In genomic region chr13:91746470-91746869, GRCm38 (mm10) we compare ENCODE assay signal across 38 mouse cellular contexts. TPM values are rescaled to one million over a fixed set of nuclear protein-coding genes. Genes with fewer than 3 reads are reported as not detected.
"Had no signal": no experiment of that assay in that cellular context is flagged by ENCODE, and none has a peak within 500 bp of the region (broad histone marks: within the 10 kb centered on the region; RNA-seq: fewer than 3 reads in every experiment).

No protein-coding gene starts in this region.

- DNase-seq: heart, postnatal 10 days; heart, postnatal 14 days; heart, postnatal 4 days; kidney, adult 11 months; kidney, adult 18-20 months; kidney, adult 2 months; kidney, adult 8-10 months; kidney, adult 9 months; kidney, postnatal 10 days; kidney, postnatal 14 days; kidney, postnatal 25 days; kidney, postnatal 36 days; kidney, postnatal 4 days; layer of hippocampus, postnatal 36 days had no signal

- H3K4me1 ChIP-seq: heart, embryonic 12.5 days had no signal

- H3K27me3 ChIP-seq: hindbrain, embryonic 15.5 days; intestine, embryonic 15.5 days had no signal

- H3K4me2 ChIP-seq: heart, embryonic 11.5 days; heart, embryonic 12.5 days; heart, embryonic 13.5 days; heart, embryonic 15.5 days; hindbrain, embryonic 12.5 days; hindbrain, embryonic 13.5 days; hindbrain, embryonic 14.5 days; hindbrain, embryonic 15.5 days; intestine, embryonic 15.5 days; kidney, embryonic 15.5 days had no signal

- H3K27ac ChIP-seq: heart, embryonic 10.5 days; heart, embryonic 13.5 days; heart, embryonic 15.5 days; hindbrain, embryonic 10.5 days; hindbrain, embryonic 12.5 days; hindbrain, embryonic 13.5 days; hindbrain, embryonic 14.5 days; hindbrain, embryonic 15.5 days; hindbrain, postnatal 0 days; intestine, embryonic 15.5 days; kidney, embryonic 15.5 days; kidney, postnatal 0 days; layer of hippocampus, adult 2 months; left cerebral cortex, adult 2 months had no signal

- H3K36me3 ChIP-seq: heart, embryonic 10.5 days; heart, embryonic 12.5 days; heart, embryonic 13.5 days; heart, embryonic 15.5 days; hindbrain, embryonic 10.5 days; hindbrain, embryonic 12.5 days; hindbrain, embryonic 13.5 days; hindbrain, embryonic 15.5 days; intestine, embryonic 15.5 days; kidney, embryonic 15.5 days had no signal

- H3K4me3 ChIP-seq: heart, embryonic 10.5 days; heart, embryonic 12.5 days; heart, embryonic 13.5 days; heart, embryonic 15.5 days; hindbrain, embryonic 10.5 days; hindbrain, embryonic 12.5 days; hindbrain, embryonic 13.5 days; hindbrain, embryonic 15.5 days; intestine, embryonic 15.5 days; kidney, embryonic 15.5 days; layer of hippocampus, adult 2 months; left cerebral cortex, adult 2 months had no signal

- H3K9me3 ChIP-seq: heart, embryonic 10.5 days; heart, embryonic 12.5 days; heart, embryonic 13.5 days; heart, embryonic 15.5 days; hindbrain, embryonic 12.5 days; hindbrain, embryonic 13.5 days; hindbrain, embryonic 15.5 days; intestine, embryonic 15.5 days; kidney, embryonic 15.5 days had no signal

- ATAC-seq: hindbrain, embryonic 16.5 days; hindbrain, postnatal 0 days; inflammation-experienced regulatory T-cells, adult 6 months; intestine, embryonic 15.5 days; intestine, embryonic 16.5 days; intestine, postnatal 0 days had no signal

- H3K9ac ChIP-seq: heart, embryonic 12.5 days; heart, embryonic 13.5 days; heart, embryonic 15.5 days; hindbrain, embryonic 12.5 days; hindbrain, embryonic 13.5 days; hindbrain, embryonic 14.5 days; hindbrain, embryonic 15.5 days; intestine, embryonic 15.5 days; kidney, embryonic 15.5 days had no signal

RNA-seq across cellular contexts. Expression of gene Acot12, which starts 5.2 kb away (rescaled TPM):
- total RNA-seq: heart, postnatal 14 days; heart, postnatal 25 days; heart, postnatal 4 days; hematopoietic stem cell, adult 5-6 weeks had no signal
- polyA plus RNA-seq: heart, embryonic 10.5 days; heart, embryonic 11.5 days; heart, embryonic 12.5 days; heart, embryonic 13.5 days; heart, embryonic 16.5 days; heart, postnatal 0 days; hindbrain, embryonic 10.5 days; hindbrain, embryonic 12.5 days; hindbrain, embryonic 13.5 days; hindbrain, embryonic 15.5 days; inflammation-experienced regulatory T-cells, adult 6 months; kidney, embryonic 15.5 days had no signal
